Mouse (Mus musculus) E14TG2a.4 (cell line): ENCODE measurements around the gene Hyal1.
A peak's percentile ranks its signal among the peaks of the same experiment; 100 is the strongest.

Experiments used
- H3K27me3 ChIP-seq: 2 replicates; pipeline ENCODE4 v1.6.1; 2014; ENCODE audit warnings: low read length, control low read depth; ENCODE audit not compliant: insufficient read depth
- H3K36me3 ChIP-seq: 2 replicates; pipeline ENCODE4 v1.6.1; 2014; ENCODE audit warnings: low read length, control low read depth; ENCODE audit not compliant: insufficient read depth
- H3K4me1 ChIP-seq: replicated peaks from 2 replicates; pipeline ENCODE4 v1.6.1; 2014; ENCODE audit warnings: low read depth, low read length, control low read depth
- H3K4me3 ChIP-seq: replicated peaks from 2 replicates; pipeline ENCODE4 v1.5.1; 2014; ENCODE audit warnings: mild to moderate bottlenecking, low read length
- H3K9me3 ChIP-seq: 2 replicates; pipeline ENCODE4 v1.6.1; 2014; ENCODE audit warnings: low read length, control low read depth
- CTCF ChIP-seq: conservative IDR thresholded peaks from 2 replicates; pipeline ENCODE4 v1.5.1; 2014; ENCODE audit warnings: low read length
- NANOG ChIP-seq: IDR thresholded peaks from 2 replicates; pipeline ENCODE4 v1.6.1; 2014; ENCODE audit warnings: borderline replicate concordance, low read length, mixed read lengths
- POU5F1 ChIP-seq: IDR thresholded peaks from 2 replicates; pipeline ENCODE4 v1.6.1; 2014; ENCODE audit warnings: low read length, borderline replicate concordance

The Hyal1 gene

GRCm38 (mm10) chr9:107541474-107542351 lies 35.0 kb upstream of the Hyal1 start, which contains the start of the genes Cyb561d2 and Nprl2:
Gene Cyb561d2 (minus strand): TSS chr9:107542193.
Gene Nprl2 (plus strand): TSS chr9:107542226.
- Histone ChIP-seq H3K36me3 (peaks cover 58% of the 10 kb centered on the region), H3K4me1 (peaks cover 71% of the 10 kb centered on the region), H3K27me3 (no peaks in the 10 kb centered on the region), H3K4me3 (peak within 1 kb of the TSS; percentile 88), H3K9me3 (no peaks in the 10 kb centered on the region)
- TF ChIP-seq POU5F1 (no peak), CTCF (no peak), NANOG (no peak)

GRCm38 (mm10) chr9:107542352-107542686 lies 34.4 kb upstream of the Hyal1 start:
- Histone ChIP-seq H3K9me3 (no peaks in the 10 kb centered on the region), H3K27me3 (peaks cover under 1% of the 10 kb centered on the region; the same call in 1 of the 2 replicates), H3K4me3 (peak overlapping the region; percentile 88), H3K4me1 (peaks cover 72% of the 10 kb centered on the region), H3K36me3 (peaks cover 52% of the 10 kb centered on the region)
- TF ChIP-seq POU5F1 = no peak
- TF ChIP-seq NANOG = no peak
- TF ChIP-seq CTCF = no peak

- H3K4me1 ChIP-seq = peaks cover 72% of the 10 kb centered on the region
- H3K27me3 ChIP-seq = peaks cover 5% of the 10 kb centered on the region
- peak overlapping the region; percentile 88 for H3K4me3 ChIP-seq
- no peak for TF ChIP-seq CTCF
- TF ChIP-seq NANOG = no peak
- no peak for TF ChIP-seq POU5F1
- no peaks in the 10 kb centered on the region for H3K9me3 ChIP-seq
- peaks cover 48% of the 10 kb centered on the region for H3K36me3 ChIP-seq
These were observed 34.0 kb upstream of the Hyal1 start for GRCm38 (mm10) chr9:107542721-107543120.

GRCm38 (mm10) chr9:107543299-107543698 lies 33.4 kb upstream of the Hyal1 start:
- peaks cover 70% of the 10 kb centered on the region for H3K4me1 ChIP-seq
- H3K27me3 ChIP-seq = peaks cover 10% of the 10 kb centered on the region
- H3K36me3 ChIP-seq = peaks cover 42% of the 10 kb centered on the region
- no peaks in the 10 kb centered on the region for H3K9me3 ChIP-seq
- no peak overlapping the region for H3K4me3 ChIP-seq
- TF ChIP-seq CTCF = no peak
- no peak for TF ChIP-seq POU5F1
- no peak for TF ChIP-seq NANOG

- peaks cover 74% of the 10 kb centered on the region for H3K4me1 ChIP-seq
These were observed 32.5 kb upstream of the Hyal1 start for GRCm38 (mm10) chr9:107544196-107544700.

GRCm38 (mm10) chr9:107544729-107545128 lies 32.0 kb upstream of the Hyal1 start:
- H3K4me1 ChIP-seq = peaks cover 77% of the 10 kb centered on the region
- H3K9me3 ChIP-seq = no peaks in the 10 kb centered on the region
- TF ChIP-seq NANOG = no peak
- TF ChIP-seq POU5F1 = no peak
- TF ChIP-seq CTCF = no peak
- H3K36me3 ChIP-seq = peaks cover 28% of the 10 kb centered on the region
- H3K4me3 ChIP-seq = no peak overlapping the region
- H3K27me3 ChIP-seq = peaks cover 25% of the 10 kb centered on the region

More at GRCm38 (mm10) chr9:107544196-107544700, 32.5 kb upstream of the Hyal1 start:
- H3K27me3 ChIP-seq = peaks cover 20% of the 10 kb centered on the region
- TF ChIP-seq NANOG = no peak
- TF ChIP-seq CTCF = no peak
- TF ChIP-seq POU5F1 = no peak
- H3K9me3 ChIP-seq = no peaks in the 10 kb centered on the region
- H3K4me3 ChIP-seq = no peak overlapping the region
- peaks cover 33% of the 10 kb centered on the region for H3K36me3 ChIP-seq

GRCm38 (mm10) chr9:107545199-107545598 lies 31.5 kb upstream of the Hyal1 start:
- no peaks in the 10 kb centered on the region for H3K9me3 ChIP-seq
- H3K27me3 ChIP-seq = peaks cover 29% of the 10 kb centered on the region
- H3K4me3 ChIP-seq = no peak overlapping the region
- no peak for TF ChIP-seq CTCF
- no peak for TF ChIP-seq POU5F1
- TF ChIP-seq NANOG = no peak
- peaks cover 23% of the 10 kb centered on the region for H3K36me3 ChIP-seq
- peaks cover 77% of the 10 kb centered on the region for H3K4me1 ChIP-seq

- TF ChIP-seq NANOG (no peak), CTCF (peak; percentile 92), POU5F1 (no peak)
- Histone ChIP-seq H3K27me3 (peaks cover 33% of the 10 kb centered on the region), H3K4me1 (peaks cover 79% of the 10 kb centered on the region), H3K4me3 (no peak overlapping the region), H3K9me3 (no peaks in the 10 kb centered on the region), H3K36me3 (peaks cover 20% of the 10 kb centered on the region)
These were observed 31.1 kb upstream of the Hyal1 start for GRCm38 (mm10) chr9:107545602-107546001.

GRCm38 (mm10) chr9:107547026-107547425 lies 29.7 kb upstream of the Hyal1 start, which contains the start of gene Zmynd10:
Gene Zmynd10 (plus strand): TSS chr9:107547298.
- Histone ChIP-seq H3K4me1 (peaks cover 81% of the 10 kb centered on the region), H3K9me3 (no peaks in the 10 kb centered on the region), H3K36me3 (peaks cover 20% of the 10 kb centered on the region), H3K4me3 (peak within 1 kb of the TSS; percentile 67), H3K27me3 (peaks cover 48% of the 10 kb centered on the region)
- TF ChIP-seq CTCF (no peak), POU5F1 (no peak), NANOG (no peak)
